Mouse (Mus musculus) small intestine, adult 2 months (tissue): ENCODE measurements at regions not wholly inside any gene's neighbourhood (a gene's known extent, or its start where the extent isn't known, plus 50 kb on each side); places are given as distances from the start of the nearest gene placed in this dataset.

Experiments used
- CTCF ChIP-seq: fragments of 200-500 bp; IDR thresholded peaks from 2 replicates; pipeline ENCODE4 v1.5.1; 2012; ENCODE audit warnings: low read depth, mild to moderate bottlenecking, control low read depth, inconsistent platforms, low read length, moderate library complexity, mixed read lengths; ENCODE audit not compliant: insufficient replicate concordance, insufficient read length; ENCODE audit errors: extremely low read depth
- POLR2A ChIP-seq: fragments of 200-500 bp; IDR thresholded peaks from 2 replicates; pipeline ENCODE4 v1.6.1; 2012; ENCODE audit warnings: low read depth, mild to moderate bottlenecking, control low read depth, inconsistent platforms, low read length, moderate library complexity

GRCm38 (mm10) chr13:29006467-29006866 lies 53.0 kb upstream of the Sox4 start:
- TF ChIP-seq CTCF (no peak), POLR2A (no peak)
